Mouse (Mus musculus): ENCODE measurements around the gene Gm973.

The Gm973 gene

GRCm38 (mm10) chr1:59580880-59581279 is 64.8 kb downstream of the Gm973 start:
- no peak for DNase-seq (ENCODE audit: low read depth, low spot score)

GRCm38 (mm10) chr1:59584656-59585410 is 68.8 kb downstream of the Gm973 start:
- DNase-seq (ENCODE audit: low read depth, low spot score) = no peak

- DNase-seq (ENCODE audit: low read depth, low spot score) = no peak
These were observed 73.2 kb downstream of the Gm973 start for GRCm38 (mm10) chr1:59589271-59589670.

- no peak for DNase-seq (ENCODE audit: low read depth, low spot score)
These were observed 76.3 kb downstream of the Gm973 start for GRCm38 (mm10) chr1:59592359-59592758.

GRCm38 (mm10) chr1:59592876-59593275 is 76.8 kb downstream of the Gm973 start:
- no peak for DNase-seq (ENCODE audit: low read depth, low spot score)

GRCm38 (mm10) chr1:59593622-59594035 is 77.6 kb downstream of the Gm973 start:
- no peak for DNase-seq (ENCODE audit: low read depth, low spot score)

GRCm38 (mm10) chr1:59594586-59595266 is 78.7 kb downstream of the Gm973 start:
- DNase-seq (ENCODE audit: low read depth, low spot score) = no peak

- DNase-seq (ENCODE audit: low read depth, low spot score) = no peak
These were observed 79.5 kb downstream of the Gm973 start for GRCm38 (mm10) chr1:59595609-59596008.

GRCm38 (mm10) chr1:59602531-59603416 is 86.7 kb downstream of the Gm973 start:
- no peak for DNase-seq (ENCODE audit: low read depth, low spot score)

GRCm38 (mm10) chr1:59603417-59603712 is 87.3 kb downstream of the Gm973 start:
- no peak for DNase-seq (ENCODE audit: low read depth, low spot score)

- no peak for DNase-seq (ENCODE audit: low read depth, low spot score)
These were observed 87.8 kb downstream of the Gm973 start for GRCm38 (mm10) chr1:59603893-59604292.

- no peak for DNase-seq (ENCODE audit: low read depth, low spot score)
These were observed 90.4 kb downstream of the Gm973 start for GRCm38 (mm10) chr1:59606479-59606878.

GRCm38 (mm10) chr1:59607071-59607470 is 91.0 kb downstream of the Gm973 start:
- DNase-seq (ENCODE audit: low read depth, low spot score) = no peak

- DNase-seq (ENCODE audit: low read depth, low spot score) = no peak
These were observed 92.2 kb downstream of the Gm973 start for GRCm38 (mm10) chr1:59608125-59608762.

- no peak for DNase-seq (ENCODE audit: low read depth, low spot score)
These were observed 92.9 kb downstream of the Gm973 start for GRCm38 (mm10) chr1:59608920-59609319.

- no peak for DNase-seq (ENCODE audit: low read depth, low spot score)
These were observed 93.4 kb downstream of the Gm973 start for GRCm38 (mm10) chr1:59609458-59609857.

GRCm38 (mm10) chr1:59609896-59610295 is 93.8 kb downstream of the Gm973 start:
- no peak for DNase-seq (ENCODE audit: low read depth, low spot score)

- no peak for DNase-seq (ENCODE audit: low read depth, low spot score)
These were observed 94.9 kb downstream of the Gm973 start for GRCm38 (mm10) chr1:59610929-59611328.

- peak; percentile 8 for DNase-seq (ENCODE audit: low read depth, low spot score)
These were observed 97.7 kb downstream of the Gm973 start for GRCm38 (mm10) chr1:59613795-59614194.

GRCm38 (mm10) chr1:59615021-59615420 is 99.0 kb downstream of the Gm973 start:
- DNase-seq (ENCODE audit: low read depth, low spot score) = no peak

GRCm38 (mm10) chr1:59619201-59619600 is 103.1 kb downstream of the Gm973 start:
- no peak for DNase-seq (ENCODE audit: low read depth, low spot score)
